Mouse (Mus musculus) naive thymus-derived CD4-positive, alpha-beta T cell, adult 2 months (primary cell): ENCODE results near the gene Sbf2.
A peak's percentile ranks its signal among the peaks of the same experiment; 100 is the strongest.
"Not testable (repeated sequence)": the region's sequence is repeated elsewhere in the genome, so short reads cannot be mapped to it uniquely, and the experiment has no call there.

Experiments
- DNase-seq: peaks from one replicate; pipeline ENCODE4 v3.0.0-alpha.2; 2011; ENCODE audit warnings: low read depth

The Sbf2 gene

GRCm38 (mm10) chr7:110629892-110630666 is 15.4 kb upstream of the Sbf2 start:
- DNase-seq: peak; percentile 89

GRCm38 (mm10) chr7:110628611-110629354 is 14.1 kb upstream of the Sbf2 start:
- no peak for DNase-seq

GRCm38 (mm10) chr7:110628273-110628600 is 13.5 kb upstream of the Sbf2 start:
- DNase-seq: no peak

DNA sequence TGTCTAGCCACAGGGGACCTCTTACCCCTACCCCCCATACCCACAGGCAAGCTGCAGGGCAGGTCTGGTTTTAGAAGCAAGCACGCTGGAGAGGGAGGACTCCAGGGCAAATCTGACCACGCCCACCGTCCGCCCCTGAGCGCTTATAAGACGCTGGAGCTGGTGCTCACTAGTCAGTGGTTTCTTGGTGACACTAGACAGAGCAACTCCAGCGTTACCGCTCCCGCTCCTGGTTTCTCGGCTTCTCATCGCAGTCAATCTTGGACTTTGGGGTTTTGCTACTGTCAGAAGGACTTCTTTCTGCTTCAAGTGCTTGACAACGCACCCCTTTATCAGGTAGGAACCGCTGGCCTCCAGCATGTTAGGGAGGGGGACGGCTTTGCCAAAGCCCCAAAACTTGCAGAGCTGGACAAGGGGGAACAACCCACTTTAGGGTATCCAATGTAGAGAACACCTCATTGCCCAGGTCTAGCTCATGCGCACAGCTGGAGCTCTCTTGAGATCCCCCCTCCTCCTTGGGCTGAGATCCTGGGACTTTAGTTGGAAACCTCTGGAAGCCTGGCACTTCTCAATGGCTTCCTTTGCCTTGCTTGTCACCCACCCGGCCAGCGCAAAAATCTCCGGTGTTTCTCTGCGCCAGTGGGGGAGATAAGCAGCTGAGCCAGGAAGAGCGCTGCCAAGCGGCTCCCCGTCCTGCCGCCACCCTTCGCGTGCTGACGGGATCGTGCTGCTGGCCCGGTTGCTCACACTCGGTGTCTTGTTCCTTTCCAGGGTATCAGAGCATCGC is 13.0 kb upstream of the Sbf2 start, which contains the start of gene Adm:
Adm (plus strand) TSS at position 176 of the 787 bp plus-strand sequence.
- DNase-seq: peak; percentile 73

- DNase-seq: peak; percentile 41
Measured at GRCm38 (mm10) chr7:110627099-110627482, 12.4 kb upstream of the Sbf2 start.

GRCm38 (mm10) chr7:110626186-110627098 is 11.7 kb upstream of the Sbf2 start:
- DNase-seq: no peak

DNA sequence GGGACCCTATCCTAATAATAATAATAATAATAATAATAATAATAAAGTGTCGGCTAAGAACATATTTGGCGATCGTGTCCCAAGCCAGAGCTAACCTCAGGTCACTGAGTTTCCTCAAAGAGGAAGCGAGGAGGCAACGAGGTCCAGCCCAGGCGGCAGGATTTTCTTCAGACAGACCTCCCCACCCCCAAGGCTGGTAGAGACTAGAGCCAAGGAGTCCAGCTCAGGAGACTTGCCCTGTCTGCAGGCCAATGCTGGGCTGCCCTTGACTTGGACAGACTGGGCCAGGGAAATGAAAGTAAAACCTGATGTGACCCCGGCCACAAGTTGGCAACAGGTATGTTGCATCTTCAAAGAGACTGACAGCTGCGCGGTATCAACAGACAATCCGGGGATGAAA is 10.8 kb upstream of the Sbf2 start:
- DNase-seq: no peak

DNA sequence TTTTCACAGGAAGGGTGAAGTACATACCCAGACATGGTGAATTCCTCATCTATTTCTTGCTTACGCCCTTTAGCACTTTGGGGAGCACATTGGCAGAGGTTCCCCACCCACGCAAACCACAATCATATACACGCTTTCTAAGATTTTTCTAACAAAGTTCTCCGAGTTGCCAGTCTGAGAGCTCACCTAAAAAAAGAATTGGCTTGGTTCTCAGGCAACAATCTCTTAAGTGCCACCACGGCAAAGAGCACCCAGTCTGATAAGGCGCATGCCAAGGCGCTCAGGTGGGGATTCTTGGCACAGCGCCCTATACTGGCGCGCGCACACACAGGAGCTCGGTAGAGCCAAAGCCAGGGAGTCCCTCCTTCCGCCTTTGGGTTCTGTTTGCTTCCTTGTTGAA is 10.2 kb upstream of the Sbf2 start:
- peak; percentile 49 for DNase-seq

DNA sequence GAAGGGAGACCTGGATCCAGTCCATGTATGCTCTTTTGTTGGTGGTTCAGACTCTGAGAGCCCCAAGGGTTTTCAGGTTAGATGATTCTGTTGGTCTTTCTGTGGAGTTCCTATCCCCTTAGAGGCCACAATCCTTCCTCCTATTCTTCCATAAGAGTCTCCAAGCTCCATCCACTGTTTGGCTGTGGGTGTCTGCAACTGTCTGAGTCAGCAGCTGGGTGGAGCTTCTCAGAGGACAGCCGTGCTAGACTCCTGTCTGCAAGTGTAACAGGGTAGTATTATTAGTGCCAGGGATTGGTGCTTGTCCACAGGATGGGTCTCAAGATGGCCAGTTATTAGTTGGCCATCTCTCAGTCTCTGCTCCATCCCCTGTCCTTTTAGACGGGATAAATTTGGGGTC is 9.3 kb upstream of the Sbf2 start:
- DNase-seq: no peak

DNA sequence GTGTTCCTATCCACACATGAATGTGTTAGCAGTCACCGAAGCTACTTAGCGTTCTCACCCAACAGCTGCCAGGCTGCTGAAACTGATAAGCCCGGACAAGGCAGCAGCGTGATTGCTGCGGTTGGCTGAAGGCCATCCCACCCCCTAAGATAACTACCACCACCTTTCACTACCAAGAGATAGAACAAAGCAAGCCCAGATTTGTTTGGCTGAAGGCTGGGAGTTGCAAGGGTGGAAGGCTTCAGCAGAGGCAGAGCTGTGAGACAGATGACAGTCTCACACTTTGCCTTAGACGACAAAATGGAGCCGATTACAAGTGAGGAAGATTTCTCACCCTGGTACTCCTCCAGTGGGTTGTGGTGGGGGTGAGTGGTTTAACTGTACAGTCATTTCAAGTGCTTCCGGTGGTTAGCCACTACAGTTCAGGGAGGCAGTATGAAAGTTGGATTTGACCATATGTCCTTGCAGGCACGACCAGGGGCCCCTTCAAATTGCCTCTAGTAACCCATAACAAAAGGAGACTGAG is 4.4 kb upstream of the Sbf2 start:
- no peak for DNase-seq

DNA sequence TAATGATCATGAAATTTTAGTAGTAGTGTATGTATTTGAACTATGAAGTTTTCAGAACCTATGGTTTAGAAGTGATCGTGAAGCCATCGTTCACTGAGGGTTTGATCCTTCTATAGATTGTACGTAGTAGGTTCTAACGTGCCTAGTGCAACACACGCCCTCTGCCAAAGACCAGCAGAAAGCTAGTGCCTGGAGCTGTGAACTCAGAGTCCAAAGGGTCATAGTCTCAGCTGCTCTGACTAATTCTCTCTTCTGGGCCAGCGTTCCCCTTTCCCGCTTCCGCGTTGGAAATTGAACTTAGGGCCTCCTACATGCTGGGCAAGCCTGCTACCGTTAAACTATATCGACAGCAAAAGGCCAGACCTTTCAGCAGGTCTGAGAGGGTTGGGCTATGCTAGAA is 1.1 kb upstream of the Sbf2 start:
- DNase-seq: no peak

GRCm38 (mm10) chr7:110615151-110615631 is 469 bp upstream of the Sbf2 start:
- DNase-seq: peak; percentile 42

DNA sequence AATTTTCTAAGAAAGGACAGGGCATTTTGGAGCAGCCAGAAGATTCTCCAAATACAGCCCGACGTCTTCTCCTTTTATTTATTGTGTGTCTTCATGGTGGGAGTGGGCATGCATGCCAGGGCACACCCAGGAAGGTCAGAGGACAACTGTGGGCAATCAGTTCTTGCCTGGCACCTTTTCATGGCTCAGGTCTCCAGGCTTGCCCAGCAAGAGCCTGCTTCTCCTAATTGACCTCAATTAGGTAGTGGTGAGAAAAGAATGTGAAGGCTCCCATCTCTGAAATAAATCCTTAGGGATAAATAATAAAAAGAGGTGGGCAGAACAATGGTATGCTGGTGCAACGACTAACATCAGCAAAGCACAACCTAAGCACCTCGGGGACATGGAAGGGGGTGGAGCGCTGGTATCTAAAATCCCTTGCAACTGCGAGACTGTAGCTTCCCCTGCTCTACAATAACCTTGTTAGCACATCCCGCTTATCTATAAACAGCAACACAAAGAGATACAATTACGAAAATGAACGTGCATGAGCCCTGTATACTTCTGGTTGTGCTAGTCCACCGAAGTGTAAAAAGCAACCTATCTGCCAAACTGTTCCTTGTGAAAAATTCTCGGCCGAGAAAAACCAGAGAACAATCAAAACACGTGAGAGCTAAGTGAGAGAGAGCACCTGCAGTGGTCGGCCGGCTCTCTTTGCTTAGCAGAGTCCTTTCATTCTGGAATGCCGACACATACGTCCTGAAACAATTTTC is 1.2 kb downstream of the Sbf2 start:
- peak; percentile 47 for DNase-seq

GRCm38 (mm10) chr7:110606906-110607305 is 7.8 kb downstream of the Sbf2 start:
- DNase-seq: no peak

GRCm38 (mm10) chr7:110605476-110605875 is 9.2 kb downstream of the Sbf2 start:
- DNase-seq: no peak

DNA sequence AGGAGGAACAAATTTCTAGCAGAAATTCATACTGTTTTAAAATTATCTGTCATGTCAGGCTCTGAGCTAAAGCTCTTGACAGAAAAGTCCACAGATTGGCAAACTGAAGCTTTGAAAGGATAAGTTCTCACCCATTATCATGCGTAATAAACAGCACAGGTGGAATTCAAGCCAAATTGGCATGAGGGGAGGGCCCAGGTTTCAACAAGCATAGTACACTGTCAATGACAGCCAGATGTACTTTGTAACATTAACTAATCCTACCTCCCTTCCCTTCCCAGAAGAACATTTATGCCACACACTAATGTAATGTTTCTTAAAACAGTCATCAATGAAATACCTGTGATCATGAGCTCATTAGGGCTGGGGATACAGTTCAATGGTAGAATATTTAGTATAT is 17.6 kb downstream of the Sbf2 start:
- no peak for DNase-seq

- not testable (repeated sequence) for DNase-seq
Measured at GRCm38 (mm10) chr7:110593991-110594390, 20.7 kb downstream of the Sbf2 start.

DNA sequence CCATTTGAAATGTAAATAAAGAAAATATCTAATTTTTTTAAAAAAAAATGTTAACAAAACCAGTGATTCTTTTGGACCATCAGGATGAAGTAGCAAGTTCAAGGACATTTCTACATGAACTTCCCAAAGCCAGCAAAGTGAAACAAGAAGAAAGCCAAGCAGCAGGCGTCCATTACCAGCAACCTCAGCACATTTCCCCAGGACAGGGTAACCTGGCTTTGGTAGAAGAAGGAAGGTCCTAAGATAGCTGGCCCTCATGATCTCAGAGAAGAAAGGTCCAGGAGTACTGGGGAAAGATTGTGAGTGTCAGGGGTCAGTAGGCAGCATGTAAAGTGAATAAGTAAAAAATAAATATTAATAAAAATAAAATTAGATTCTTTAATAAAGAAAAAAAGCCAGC is 27.0 kb downstream of the Sbf2 start:
- DNase-seq: no peak

GRCm38 (mm10) chr7:110585250-110585649 is 29.5 kb downstream of the Sbf2 start:
- no peak for DNase-seq

- DNase-seq: no peak
Measured at GRCm38 (mm10) chr7:110584159-110584558, 30.6 kb downstream of the Sbf2 start.

DNA sequence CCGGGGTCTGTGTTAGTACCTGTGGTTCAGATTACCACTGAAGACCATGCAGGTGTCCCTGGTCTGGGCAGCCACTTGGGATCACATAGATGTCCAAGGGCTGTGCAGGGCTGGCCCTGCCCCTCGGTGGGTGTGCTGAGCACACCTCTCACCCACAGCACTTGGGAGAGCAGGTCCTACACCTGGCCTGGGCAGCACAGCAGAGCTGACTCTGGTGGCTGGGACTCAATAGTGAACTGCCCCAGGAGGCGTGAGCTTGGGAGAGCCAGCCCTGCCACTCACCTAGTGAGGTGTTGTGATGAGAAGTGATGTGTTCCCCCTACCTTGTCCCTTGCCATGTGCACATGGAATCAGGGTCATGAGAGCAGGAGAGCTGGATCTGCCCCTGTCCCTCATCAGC is 31.0 kb downstream of the Sbf2 start:
- no peak for DNase-seq
